Comparison of ENCODE assay signal across 8 mouse cellular contexts in the genomic region with DNA sequence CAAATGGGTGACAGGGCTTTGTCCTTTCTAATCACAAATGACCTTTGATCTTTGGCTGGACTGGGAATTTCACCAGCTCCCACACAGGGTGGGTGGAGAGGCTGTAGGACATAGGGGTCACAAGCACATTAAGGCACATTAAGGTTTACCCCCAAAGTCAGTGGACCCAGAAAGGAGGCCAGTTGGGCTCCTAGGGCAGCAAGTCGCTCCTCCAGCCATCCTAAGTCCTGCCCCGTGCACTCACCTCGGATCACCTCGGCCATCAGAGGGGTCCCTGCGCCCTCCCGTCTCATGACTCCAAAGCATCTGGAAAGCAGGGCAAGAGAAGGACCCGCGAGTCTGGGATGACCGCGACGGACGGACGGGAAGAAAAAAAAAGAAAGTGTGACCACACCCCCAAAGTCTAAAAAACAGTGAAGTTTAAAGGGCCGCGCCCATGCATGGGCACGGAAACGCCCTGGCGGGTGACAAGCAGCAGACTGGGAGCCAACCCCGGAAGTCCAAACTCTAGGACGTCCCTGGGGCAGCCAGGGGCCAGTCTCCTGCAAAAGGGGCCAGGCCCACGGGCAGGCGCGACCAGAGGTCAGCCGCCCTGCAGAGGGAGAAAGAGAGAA. TPM values are rescaled to one million over a fixed set of nuclear protein-coding genes. Genes with fewer than 3 reads are reported as not detected.
A peak's percentile ranks its signal among the peaks of the same experiment; 100 is the strongest.
DNase-seq lines count a peak whose midpoint lies in the region; ATAC-seq and TF ChIP-seq lines count a peak whose summit lies in the region.

No protein-coding gene starts in this region.

- no peak overlapping the region for H3K27ac ChIP-seq in forebrain, embryonic 11.5 days (ENCODE audit: low read depth, low read length)
- H3K27ac ChIP-seq in limb, embryonic 13.5 days, result no peak overlapping the region
- no peak overlapping the region for H3K27ac ChIP-seq in midbrain, embryonic 13.5 days
- H3K27ac ChIP-seq in stomach, postnatal 0 days (replicated peaks), result peak overlapping the region; percentile 85

- no peaks in the 10 kb centered on the region for H3K36me3 ChIP-seq in E14TG2a.4 (ENCODE audit: insufficient read depth, low read length)
- H3K36me3 ChIP-seq in forebrain, embryonic 11.5 days (ENCODE audit: control insufficient read depth, insufficient read depth, low read length), result no peaks in the 10 kb centered on the region
- no peaks in the 10 kb centered on the region for H3K36me3 ChIP-seq in limb, embryonic 13.5 days
- H3K36me3 ChIP-seq in midbrain, embryonic 13.5 days, result no peaks in the 10 kb centered on the region
- no peaks in the 10 kb centered on the region for H3K36me3 ChIP-seq in stomach, postnatal 0 days (ENCODE audit: control insufficient read depth, insufficient read depth, low read length)

- peak overlapping the region; percentile 48 for H3K9ac ChIP-seq in forebrain, embryonic 11.5 days (ENCODE audit: low read length)
- peak overlapping the region; percentile 75 for H3K9ac ChIP-seq in limb, embryonic 13.5 days
- peak overlapping the region; percentile 65 for H3K9ac ChIP-seq in midbrain, embryonic 13.5 days (replicated peaks)
- peak overlapping the region; percentile 70 for H3K9ac ChIP-seq in stomach, postnatal 0 days (ENCODE audit: low read length)

- H3K27me3 ChIP-seq in E14TG2a.4 (ENCODE audit: insufficient read depth, low read length), result 0 out of 2 replicates have a peak, but pooled peaks cover 3% of the 10 kb centered on the region
- no peaks in the 10 kb centered on the region for H3K27me3 ChIP-seq in forebrain, embryonic 11.5 days (ENCODE audit: control insufficient read depth, insufficient read depth, low read length)
- H3K27me3 ChIP-seq in limb, embryonic 13.5 days, result no peaks in the 10 kb centered on the region
- H3K27me3 ChIP-seq in midbrain, embryonic 13.5 days, result peaks cover 3% of the 10 kb centered on the region; the same call in 1 of the 2 replicates
- no peaks in the 10 kb centered on the region for H3K27me3 ChIP-seq in stomach, postnatal 0 days (ENCODE audit: control insufficient read depth, insufficient read depth, low read length)

- 1% methylated on average over 21 of the region's 24 CpGs for WGBS in forebrain, embryonic 11.5 days
- WGBS in limb, embryonic 13.5 days, result 2% methylated on average over 24 of the region's 24 CpGs
- WGBS in midbrain, embryonic 13.5 days, result under 1% methylated on average over 24 of the region's 24 CpGs
- 2% methylated on average over 24 of the region's 24 CpGs for WGBS in stomach, postnatal 0 days

- TF ChIP-seq EP300 in stomach, postnatal 0 days (optimal IDR thresholded peaks at IDR 0.05), result no peak

- H3K4me3 ChIP-seq in E14TG2a.4 (replicated peaks; ENCODE audit: low read length), result peak overlapping the region; percentile 78
- peak overlapping the region; percentile 40 for H3K4me3 ChIP-seq in forebrain, embryonic 11.5 days (ENCODE audit: low read depth, low read length)
- H3K4me3 ChIP-seq in limb, embryonic 13.5 days, result peak overlapping the region; percentile 60
- H3K4me3 ChIP-seq in midbrain, embryonic 13.5 days (replicated peaks), result peak overlapping the region; percentile 41
- H3K4me3 ChIP-seq in stomach, postnatal 0 days (ENCODE audit: low read depth, low read length), result peak overlapping the region; percentile 67

- ATAC-seq in forebrain, embryonic 11.5 days (replicated peaks; ENCODE audit: low FRiP score), result peak; percentile 68
- peak; percentile 86 to 92 for ATAC-seq in hematopoietic stem cell, adult 5-6 weeks (replicated peaks in 1 of 2; ENCODE audit: insufficient read depth in 1 of 2, low FRiP score in 2 of 2, low TSS enrichment in 1 of 2, low read depth in 1 of 2, poor library complexity in 2 of 2, severe bottlenecking in 2 of 2)
- peak; percentile 84 for ATAC-seq in limb, embryonic 13.5 days (ENCODE audit: low FRiP score, low read depth)
- ATAC-seq in midbrain, embryonic 13.5 days, result peak; percentile 90
- peak; percentile 95 for ATAC-seq in stomach, postnatal 0 days (ENCODE audit: low FRiP score, low TSS enrichment)

- TF ChIP-seq CTCF in E14TG2a.4 (conservative IDR thresholded peaks at IDR 0.05; ENCODE audit: low read length), result no peak
- no peak for TF ChIP-seq CTCF in stomach, postnatal 0 days (IDR thresholded peaks at IDR 0.05; ENCODE audit: low read depth)

- H3K9me3 ChIP-seq in E14TG2a.4 (ENCODE audit: low read length), result no peaks in the 10 kb centered on the region
- H3K9me3 ChIP-seq in forebrain, embryonic 11.5 days (ENCODE audit: control insufficient read depth, low read length), result no peaks in the 10 kb centered on the region
- H3K9me3 ChIP-seq in limb, embryonic 13.5 days, result no peaks in the 10 kb centered on the region
- H3K9me3 ChIP-seq in midbrain, embryonic 13.5 days, result no peaks in the 10 kb centered on the region
- no peaks in the 10 kb centered on the region for H3K9me3 ChIP-seq in stomach, postnatal 0 days (ENCODE audit: control insufficient read depth, low read length)

- DNase-seq in adrenal gland, postnatal 10 days, result peak; percentile 81
- DNase-seq in forebrain, embryonic 11.5 days (ENCODE audit: low spot score), result peak; percentile 59
- peak; percentile 79 for DNase-seq in stomach, postnatal 0 days (ENCODE audit: low spot score)
- no peak for DNase-seq in frontal cortex, postnatal 10 days (ENCODE audit: low spot score in 2 of 2)

- H3K4me2 ChIP-seq in forebrain, embryonic 11.5 days (ENCODE audit: low read depth, low read length, severe bottlenecking), result peak overlapping the region; percentile 84
- H3K4me2 ChIP-seq in limb, embryonic 13.5 days (replicated peaks), result peak overlapping the region; percentile 93
- peak overlapping the region; percentile 88 for H3K4me2 ChIP-seq in midbrain, embryonic 13.5 days (replicated peaks)
- peak overlapping the region; percentile 90 for H3K4me2 ChIP-seq in stomach, postnatal 0 days (replicated peaks; ENCODE audit: low read depth)

- H3K4me1 ChIP-seq in E14TG2a.4 (replicated peaks; ENCODE audit: low read depth, low read length), result peaks cover 49% of the 10 kb centered on the region
- H3K4me1 ChIP-seq in forebrain, embryonic 11.5 days (replicated peaks; ENCODE audit: control insufficient read depth, insufficient read depth, low read length), result 0 out of 2 replicates have a peak, but pooled peaks cover 3% of the 10 kb centered on the region
- H3K4me1 ChIP-seq in limb, embryonic 13.5 days, result peaks cover 13% of the 10 kb centered on the region; the same call in 1 of the 2 replicates
- peaks cover 9% of the 10 kb centered on the region for H3K4me1 ChIP-seq in midbrain, embryonic 13.5 days (replicated peaks)
- H3K4me1 ChIP-seq in stomach, postnatal 0 days (replicated peaks; ENCODE audit: control insufficient read depth, insufficient read depth), result 0 out of 2 replicates have a peak, but pooled peaks cover 3% of the 10 kb centered on the region

RNA-seq across cellular contexts. Expression of a gene that starts 26.8 kb away (rescaled TPM):
- total RNA-seq in adrenal gland, postnatal 10 days (2021), result 10 to 100 TPM; 10.1 TPM
- 12.7 and 13.7 TPM in 2 replicates for polyA plus RNA-seq in forebrain, embryonic 11.5 days (2014; fragmentation: Nextera tagmentation; extraction: Ambion mirVana)
- 3.9 and 12.3 TPM in 2 replicates for total RNA-seq in hematopoietic stem cell, adult 5-6 weeks (2017)
- 17.0 and 22.0 TPM in 2 replicates for polyA plus RNA-seq in limb, embryonic 13.5 days (2015; fragmentation: Nextera tagmentation; extraction: Ambion mirVana)
- 3.6 and 4.1 TPM in 2 replicates for polyA plus RNA-seq in midbrain, embryonic 13.5 days (2015; fragmentation: Nextera tagmentation; extraction: Ambion mirVana)
- polyA plus RNA-seq in stomach, postnatal 0 days (2015; fragmentation: Nextera tagmentation; extraction: Ambion mirVana), result 11.8 and 12.1 TPM in 2 replicates

Comparison
In these comparisons a context has a peak if more than half of its experiments do, and no peak if none do; other contexts are left out.
1. DNase-seq: peak in adrenal gland, postnatal 10 days (single experiment), forebrain, embryonic 11.5 days (single experiment) and stomach, postnatal 0 days (single experiment); none in frontal cortex, postnatal 10 days (0 of 2).
2. Peak in every context shown above with its lines, with median percentiles within 50 percentile points of each other: H3K4me3 ChIP-seq, ATAC-seq, H3K4me2 ChIP-seq and H3K9ac ChIP-seq.